ENCODE assay signal across 8 mouse cellular contexts in genomic region chr4:149838682-149839081, GRCm38 (mm10).
DNase-seq lines count a peak whose midpoint lies in the region; ATAC-seq and TF ChIP-seq lines count a peak whose summit lies in the region.

No protein-coding gene starts in this region.

- H3K36me3 ChIP-seq in MEL (ENCODE audit: control insufficient read depth in 1 of 2, insufficient read depth in 2 of 2, low read length in 2 of 2) = no peaks in the 10 kb centered on the region
- H3K36me3 ChIP-seq in embryonic facial prominence, embryonic 10.5 days (replicated peaks) = no peaks in the 10 kb centered on the region
- H3K36me3 ChIP-seq in kidney, embryonic 16.5 days (ENCODE audit: insufficient read depth, low read length) = no peaks in the 10 kb centered on the region
- H3K36me3 ChIP-seq in forebrain, embryonic 16.5 days (ENCODE audit: control insufficient read depth, insufficient read depth) = no peaks in the 10 kb centered on the region

- no peak overlapping the region for H3K27ac ChIP-seq in MEL (ENCODE audit: control insufficient read depth, low read depth, low read length)
- no peak overlapping the region for H3K27ac ChIP-seq in embryonic facial prominence, embryonic 10.5 days (replicated peaks)
- H3K27ac ChIP-seq in kidney, embryonic 16.5 days (ENCODE audit: low read length) = no peak overlapping the region
- no peak overlapping the region for H3K27ac ChIP-seq in forebrain, embryonic 16.5 days (ENCODE audit: low read length)

- no peak overlapping the region for H3K4me2 ChIP-seq in kidney, embryonic 16.5 days (replicated peaks; ENCODE audit: low read depth, low read length)
- no peak overlapping the region for H3K4me2 ChIP-seq in forebrain, embryonic 16.5 days (ENCODE audit: low read length)

- peak; percentile 41 to 52 for DNase-seq in layer of hippocampus, postnatal 10 days (ENCODE audit: low spot score in 2 of 2)
- no peak for DNase-seq in layer of hippocampus, adult 9-10 months (ENCODE audit: low spot score)
- peak; percentile 24 for DNase-seq in MEL (ENCODE audit: low read depth, low spot score)
- DNase-seq in embryonic facial prominence, embryonic 10.5 days (ENCODE audit: low spot score) = peak; percentile 69
- DNase-seq in retina, embryonic 14.5 days (ENCODE audit: low spot score) = peak; percentile 53
- no peak for DNase-seq in urinary bladder, adult 18-20 months (ENCODE audit: low spot score in 2 of 2)

- TF ChIP-seq POLR2A in MEL (IDR thresholded peaks at IDR 0.05; ENCODE audit: control insufficient read depth in 1 of 2, insufficient read depth in 1 of 2, low read depth in 1 of 2, low read length in 2 of 2, poor library complexity in 1 of 2) = no peak

- ATAC-seq in kidney, embryonic 16.5 days (ENCODE audit: low FRiP score, low TSS enrichment) = peak; percentile 81
- no peak for ATAC-seq in forebrain, embryonic 16.5 days

- TF ChIP-seq RAD21 in MEL (IDR thresholded peaks at IDR 0.05; ENCODE audit: low read depth, low read length) = peak; percentile 71

- no peaks in the 10 kb centered on the region for H3K79me2 ChIP-seq in MEL (ENCODE audit: control insufficient read depth, insufficient read depth, low read length, poor library complexity)

- H3K4me1 ChIP-seq in MEL (ENCODE audit: control insufficient read depth in 1 of 2, insufficient read depth in 2 of 2, low read length in 2 of 2) = no peaks in the 10 kb centered on the region
- peaks cover 30% of the 10 kb centered on the region for H3K4me1 ChIP-seq in embryonic facial prominence, embryonic 10.5 days
- peaks cover 3% of the 10 kb centered on the region; the same call in 1 of the 2 replicates for H3K4me1 ChIP-seq in kidney, embryonic 16.5 days (ENCODE audit: insufficient read depth, low read length)
- H3K4me1 ChIP-seq in forebrain, embryonic 16.5 days (replicated peaks; ENCODE audit: control insufficient read depth, insufficient read depth, low read length) = peaks cover 2% of the 10 kb centered on the region; the same call in 1 of the 2 replicates

- peak; percentile 47 to 74 (median 67) for TF ChIP-seq CTCF in MEL (IDR thresholded peaks at IDR 0.05 in 2 of 3, conservative IDR thresholded peaks at IDR 0.05 in 1 of 3; ENCODE audit: control insufficient read depth in 1 of 3, insufficient read depth in 1 of 3, low read depth in 2 of 3, low read length in 3 of 3, poor library complexity in 1 of 3, severe bottlenecking in 1 of 3)

- no peak for TF ChIP-seq EP300 in MEL (IDR thresholded peaks at IDR 0.05; ENCODE audit: low read depth in 1 of 2, low read length in 2 of 2)

- H3K4me3 ChIP-seq in MEL (ENCODE audit: control insufficient read depth in 1 of 2, insufficient read depth in 1 of 2, low read depth in 2 of 2, low read length in 2 of 2) = no peak overlapping the region
- no peak overlapping the region for H3K4me3 ChIP-seq in embryonic facial prominence, embryonic 10.5 days
- H3K4me3 ChIP-seq in kidney, embryonic 16.5 days (ENCODE audit: low read length) = no peak overlapping the region
- no peak overlapping the region for H3K4me3 ChIP-seq in forebrain, embryonic 16.5 days (replicated peaks; ENCODE audit: low read length)

- no peaks in the 10 kb centered on the region for H3K9me3 ChIP-seq in MEL (replicated peaks; ENCODE audit: insufficient read depth, low read length)
- no peaks in the 10 kb centered on the region for H3K9me3 ChIP-seq in embryonic facial prominence, embryonic 10.5 days
- H3K9me3 ChIP-seq in kidney, embryonic 16.5 days (ENCODE audit: low read length) = no peaks in the 10 kb centered on the region
- H3K9me3 ChIP-seq in forebrain, embryonic 16.5 days (ENCODE audit: control insufficient read depth, low read length) = no peaks in the 10 kb centered on the region

- peaks cover 0 to 1% of the 10 kb centered on the region in 2 experiments; a peak in 2 of 4 replicates for H3K27me3 ChIP-seq in MEL (ENCODE audit: control insufficient read depth in 1 of 2, insufficient read depth in 2 of 2, low read length in 2 of 2)
- no peaks in the 10 kb centered on the region for H3K27me3 ChIP-seq in embryonic facial prominence, embryonic 10.5 days (replicated peaks; ENCODE audit: low read depth, poor library complexity, severe bottlenecking)
- no peaks in the 10 kb centered on the region for H3K27me3 ChIP-seq in kidney, embryonic 16.5 days (ENCODE audit: insufficient read depth, low read length)
- H3K27me3 ChIP-seq in forebrain, embryonic 16.5 days (replicated peaks; ENCODE audit: control insufficient read depth, insufficient read depth, low read length) = no peaks in the 10 kb centered on the region

- 12% methylated on average over 3 of the region's 3 CpGs for WGBS in embryonic facial prominence, embryonic 10.5 days
- WGBS in kidney, embryonic 16.5 days = 6% methylated on average over 3 of the region's 3 CpGs
- WGBS in forebrain, embryonic 16.5 days = 8% methylated on average over 3 of the region's 3 CpGs

- H3K9ac ChIP-seq in MEL (ENCODE audit: control insufficient read depth, low read depth, low read length, poor library complexity, severe bottlenecking) = no peak overlapping the region
- H3K9ac ChIP-seq in kidney, embryonic 16.5 days (replicated peaks; ENCODE audit: low read length) = no peak overlapping the region
- no peak overlapping the region for H3K9ac ChIP-seq in forebrain, embryonic 16.5 days (replicated peaks; ENCODE audit: low read depth, low read length)

TF ChIP-seq in MEL, 35 proteins besides CTCF, POLR2A, EP300 and RAD21:
- TF ChIP-seq CHD2 (IDR thresholded peaks at IDR 0.05; ENCODE audit: low read length) (no peak), SIN3A (IDR thresholded peaks at IDR 0.05; ENCODE audit: low read length) (no peak), ZC3H11A (IDR thresholded peaks at IDR 0.05; ENCODE audit: low read depth, low read length) (peak; percentile 73), GATA1 (IDR thresholded peaks at IDR 0.05; ENCODE audit: low read depth, low read length) (no peak), SMC3 (IDR thresholded peaks at IDR 0.05; ENCODE audit: low read depth, low read length) (peak; percentile 80), ELF1 (IDR thresholded peaks at IDR 0.05; ENCODE audit: low read depth, low read length) (no peak)

Comparison
In these comparisons a context has a peak if more than half of its experiments do, and no peak if none do; other contexts are left out.
1. DNase-seq: peak in layer of hippocampus, postnatal 10 days (2 of 2), MEL (single experiment), embryonic facial prominence, embryonic 10.5 days (single experiment) and retina, embryonic 14.5 days (single experiment); none in layer of hippocampus, adult 9-10 months (single experiment) and urinary bladder, adult 18-20 months (0 of 2).